Mouse (Mus musculus) olfactory bulb, adult 2 months (tissue): ENCODE data around the gene Slc35f6.

Experiments
- CTCF ChIP-seq: fragments of 200-500 bp; IDR thresholded peaks from 2 replicates; pipeline ENCODE4 v1.5.1; 2012; ENCODE audit warnings: low read depth, mild to moderate bottlenecking, low read length, moderate library complexity; ENCODE audit not compliant: insufficient read depth
- POLR2A ChIP-seq: fragments of 200-500 bp; IDR thresholded peaks from 2 replicates; pipeline ENCODE4 v1.6.1; 2012; ENCODE audit warnings: mild to moderate bottlenecking, low read depth, low read length, moderate library complexity; ENCODE audit not compliant: insufficient read depth

DNA sequence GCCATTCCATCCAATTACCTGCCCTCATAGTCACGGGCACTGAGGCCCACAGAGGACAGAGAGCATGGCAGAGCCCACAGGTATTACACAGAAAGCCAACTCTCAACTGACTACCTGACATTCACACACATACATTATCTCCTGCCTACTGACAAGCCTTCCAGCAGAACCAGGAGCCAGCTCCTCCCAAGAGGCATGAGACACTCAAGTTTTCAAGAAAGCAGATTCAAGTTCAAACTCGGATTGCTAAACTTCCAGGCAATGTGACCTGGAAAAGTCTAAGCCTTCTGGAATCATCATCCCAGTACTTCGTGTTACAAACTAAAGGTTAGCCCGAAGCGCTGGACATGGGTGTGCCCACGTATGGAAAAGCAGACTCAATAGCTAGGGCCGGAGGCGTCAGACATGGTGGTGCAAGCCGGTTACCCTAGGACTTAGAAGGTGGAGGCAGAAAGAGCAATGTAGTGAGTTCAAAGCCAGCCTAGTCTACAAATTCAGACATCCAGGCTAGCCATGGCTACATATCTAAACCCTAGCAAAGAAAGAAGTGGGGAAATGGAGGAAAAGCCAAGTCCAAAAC, 26.4 kb upstream of the Slc35f6 start:
- TF ChIP-seq POLR2A (no peak), CTCF (no peak)
